Mouse (Mus musculus): ENCODE results near the gene Kremen1. TPM values are rescaled to one million over a fixed set of nuclear protein-coding genes. Genes with fewer than 3 reads are reported as not detected.

The Kremen1 gene
- total and polyA plus RNA-seq, 2 experiments from 2014 or later = 3.6 to 18.5 TPM

DNA sequence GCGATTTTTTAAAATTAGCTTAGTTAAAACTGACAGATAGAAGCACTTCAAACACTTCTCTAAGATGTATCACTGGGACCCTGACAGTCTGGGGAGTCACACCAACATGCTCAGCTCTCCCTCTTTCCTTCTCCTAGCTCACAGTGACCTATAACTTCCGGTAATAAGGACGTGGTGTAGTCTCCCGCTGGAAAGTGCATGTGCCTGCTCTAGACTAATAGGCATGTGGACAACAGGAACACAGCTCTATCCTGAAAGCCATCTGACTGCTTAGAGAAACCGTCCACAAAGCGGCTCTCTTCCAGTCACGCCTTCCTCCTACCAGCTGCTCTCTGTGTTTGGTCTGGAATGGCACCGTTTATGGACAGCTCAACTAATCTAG lies 16.6 kb downstream of the Kremen1 start:
- Histone ChIP-seq H3K27me3 (ENCODE audit: insufficient read depth, low read length) (no peaks in the 10 kb centered on the region), H3K27ac (no peak overlapping the region), H3K36me3 (ENCODE audit: insufficient read depth, low read length) (no peaks in the 10 kb centered on the region), H3K4me3 (ENCODE audit: low read length) (no peak overlapping the region), H3K9me3 (ENCODE audit: low read length) (no peaks in the 10 kb centered on the region), H3K9ac (replicated peaks; ENCODE audit: low read length) (no peak overlapping the region), H3K4me2 (ENCODE audit: low read depth, low read length) (no peak overlapping the region; the same call in 1 of the 2 replicates), H3K4me1 (ENCODE audit: insufficient read depth, low read length) (peaks cover 7% of the 10 kb centered on the region; the same call in 1 of the 2 replicates)
- TF ChIP-seq CTCF (IDR thresholded peaks at IDR 0.05; ENCODE audit: low read depth) = no peak
- peak; percentile 32; the same call in 1 of the 2 replicates for ATAC-seq
- WGBS = 48% methylated on average over 8 of the region's 8 CpGs
- DNase-seq (ENCODE audit: low spot score) = no peak

DNA sequence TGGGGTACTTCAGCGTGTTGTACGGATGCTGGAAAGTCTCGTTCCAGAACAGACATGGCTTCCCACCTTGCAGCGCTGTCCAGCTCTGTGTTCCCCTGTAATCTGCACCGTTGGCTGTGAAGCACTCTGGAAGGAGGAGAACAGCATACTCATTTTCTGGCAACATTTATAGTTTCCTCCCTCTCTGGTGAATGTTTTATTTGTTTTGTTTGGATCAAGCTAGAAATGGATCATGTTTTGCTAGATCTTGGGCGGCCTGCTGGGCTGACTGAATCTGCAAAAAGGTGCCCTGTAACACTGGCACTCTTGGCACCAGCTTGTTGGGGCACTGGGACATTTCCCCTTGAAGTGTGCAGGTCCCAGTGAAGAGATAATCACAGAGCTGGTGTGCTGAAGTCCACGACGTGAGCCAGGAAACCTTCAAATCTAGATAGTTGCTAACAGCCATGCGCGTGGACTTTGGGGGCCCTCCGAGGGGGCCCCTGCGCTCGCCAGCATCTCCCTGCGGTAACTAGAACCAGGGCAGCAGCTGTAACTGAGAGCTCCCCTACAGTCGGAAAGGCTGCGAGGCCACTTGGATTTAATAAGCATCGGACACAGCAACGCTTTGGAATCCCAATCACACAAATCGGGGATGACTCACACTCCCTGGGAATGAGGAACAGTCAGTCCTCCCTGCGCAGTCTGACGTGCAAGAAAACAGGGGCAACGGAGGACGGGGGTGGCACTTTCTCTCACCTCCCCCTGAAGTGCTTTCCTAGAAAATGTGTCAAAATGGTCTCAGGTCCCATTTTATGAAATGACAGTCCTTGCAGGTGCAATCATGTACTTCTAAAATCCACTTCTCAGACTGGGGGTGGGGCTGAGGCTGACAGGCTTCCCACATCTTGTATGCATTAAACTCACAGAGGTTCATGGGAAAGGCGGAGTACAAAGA lies 17.3 kb downstream of the Kremen1 start:
- Histone ChIP-seq H3K4me3 (ENCODE audit: low read length) (no peak overlapping the region), H3K27me3 (ENCODE audit: insufficient read depth, low read length) (no peaks in the 10 kb centered on the region), H3K4me1 (ENCODE audit: insufficient read depth, low read length) (peaks cover 11% of the 10 kb centered on the region; the same call in 1 of the 2 replicates), H3K4me2 (ENCODE audit: low read depth, low read length) (peak overlapping the region; percentile 21; the same call in 1 of the 2 replicates), H3K27ac (peak overlapping the region; percentile 27; the same call in 1 of the 2 replicates), H3K9ac (replicated peaks; ENCODE audit: low read length) (no peak overlapping the region), H3K36me3 (ENCODE audit: insufficient read depth, low read length) (no peaks in the 10 kb centered on the region), H3K9me3 (ENCODE audit: low read length) (no peaks in the 10 kb centered on the region)
- ATAC-seq (peak; percentile 68), DNase-seq (ENCODE audit: low spot score) (peak; percentile 29)
- 54% methylated on average over 24 of the region's 24 CpGs for WGBS
- TF ChIP-seq CTCF (IDR thresholded peaks at IDR 0.05; ENCODE audit: low read depth) = no peak

DNA sequence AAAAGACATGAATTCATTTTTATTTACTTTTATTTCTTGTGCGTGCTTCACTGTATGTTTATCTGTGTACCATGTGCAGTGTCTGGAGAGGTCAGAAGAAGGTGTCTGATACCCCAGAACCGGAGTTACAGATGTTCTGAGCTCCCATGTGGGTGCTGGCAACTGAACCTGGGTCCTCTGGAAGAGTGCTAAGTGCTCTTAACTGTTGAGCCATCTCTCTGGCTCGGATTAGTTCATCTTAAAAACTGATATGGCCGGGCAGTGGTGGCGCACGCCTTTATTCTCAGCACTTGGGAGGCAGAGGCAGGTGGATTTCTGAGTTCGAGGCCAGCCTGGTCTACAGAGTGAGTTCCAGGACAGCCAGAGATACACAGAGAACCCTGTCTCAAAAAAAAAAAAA lies 18.1 kb downstream of the Kremen1 start:
- ATAC-seq = no peak
- Histone ChIP-seq H3K9ac (replicated peaks; ENCODE audit: low read length) (no peak overlapping the region), H3K9me3 (ENCODE audit: low read length) (no peaks in the 10 kb centered on the region), H3K27ac (no peak overlapping the region), H3K4me1 (ENCODE audit: insufficient read depth, low read length) (peaks cover 11% of the 10 kb centered on the region; the same call in 1 of the 2 replicates), H3K4me3 (ENCODE audit: low read length) (no peak overlapping the region), H3K36me3 (ENCODE audit: insufficient read depth, low read length) (no peaks in the 10 kb centered on the region), H3K4me2 (ENCODE audit: low read depth, low read length) (no peak overlapping the region), H3K27me3 (ENCODE audit: insufficient read depth, low read length) (no peaks in the 10 kb centered on the region)
- DNase-seq (ENCODE audit: low spot score) = no peak
- WGBS = 94% methylated on average over 7 of the region's 7 CpGs
- TF ChIP-seq CTCF (IDR thresholded peaks at IDR 0.05; ENCODE audit: low read depth) = no peak

DNA sequence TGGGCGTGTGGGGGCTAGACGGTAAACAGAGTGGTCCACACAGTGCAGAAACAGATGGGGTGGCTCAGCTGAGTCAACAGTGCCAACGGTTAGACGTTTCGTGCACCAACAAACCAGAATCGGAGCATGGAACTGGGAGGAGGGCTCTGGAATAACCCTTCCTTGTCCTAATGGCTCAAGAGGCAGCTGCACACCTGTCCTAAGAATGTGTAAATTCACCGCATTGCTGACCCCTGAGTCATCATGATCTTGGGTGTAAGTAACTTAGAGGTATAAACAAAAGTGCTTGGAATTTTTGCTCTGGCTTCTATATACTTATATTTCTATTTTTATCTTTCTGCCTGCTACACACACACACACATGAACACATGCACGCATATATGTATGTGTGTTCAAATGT lies 19.2 kb downstream of the Kremen1 start:
- H3K9me3 ChIP-seq (ENCODE audit: low read length) = no peaks in the 10 kb centered on the region
- no peak overlapping the region for H3K4me2 ChIP-seq (ENCODE audit: low read depth, low read length)
- no peak for TF ChIP-seq CTCF (IDR thresholded peaks at IDR 0.05; ENCODE audit: low read depth)
- no peaks in the 10 kb centered on the region for H3K36me3 ChIP-seq (ENCODE audit: insufficient read depth, low read length)
- no peak overlapping the region for H3K27ac ChIP-seq
- peaks cover 11% of the 10 kb centered on the region; the same call in 1 of the 2 replicates for H3K4me1 ChIP-seq (ENCODE audit: insufficient read depth, low read length)
- DNase-seq (ENCODE audit: low spot score) = no peak
- no peak overlapping the region for H3K4me3 ChIP-seq (ENCODE audit: low read length)
- no peaks in the 10 kb centered on the region for H3K27me3 ChIP-seq (ENCODE audit: insufficient read depth, low read length)
- 84% methylated on average over 8 of the region's 8 CpGs for WGBS
- no peak overlapping the region for H3K9ac ChIP-seq (replicated peaks; ENCODE audit: low read length)
- no peak for ATAC-seq

DNA sequence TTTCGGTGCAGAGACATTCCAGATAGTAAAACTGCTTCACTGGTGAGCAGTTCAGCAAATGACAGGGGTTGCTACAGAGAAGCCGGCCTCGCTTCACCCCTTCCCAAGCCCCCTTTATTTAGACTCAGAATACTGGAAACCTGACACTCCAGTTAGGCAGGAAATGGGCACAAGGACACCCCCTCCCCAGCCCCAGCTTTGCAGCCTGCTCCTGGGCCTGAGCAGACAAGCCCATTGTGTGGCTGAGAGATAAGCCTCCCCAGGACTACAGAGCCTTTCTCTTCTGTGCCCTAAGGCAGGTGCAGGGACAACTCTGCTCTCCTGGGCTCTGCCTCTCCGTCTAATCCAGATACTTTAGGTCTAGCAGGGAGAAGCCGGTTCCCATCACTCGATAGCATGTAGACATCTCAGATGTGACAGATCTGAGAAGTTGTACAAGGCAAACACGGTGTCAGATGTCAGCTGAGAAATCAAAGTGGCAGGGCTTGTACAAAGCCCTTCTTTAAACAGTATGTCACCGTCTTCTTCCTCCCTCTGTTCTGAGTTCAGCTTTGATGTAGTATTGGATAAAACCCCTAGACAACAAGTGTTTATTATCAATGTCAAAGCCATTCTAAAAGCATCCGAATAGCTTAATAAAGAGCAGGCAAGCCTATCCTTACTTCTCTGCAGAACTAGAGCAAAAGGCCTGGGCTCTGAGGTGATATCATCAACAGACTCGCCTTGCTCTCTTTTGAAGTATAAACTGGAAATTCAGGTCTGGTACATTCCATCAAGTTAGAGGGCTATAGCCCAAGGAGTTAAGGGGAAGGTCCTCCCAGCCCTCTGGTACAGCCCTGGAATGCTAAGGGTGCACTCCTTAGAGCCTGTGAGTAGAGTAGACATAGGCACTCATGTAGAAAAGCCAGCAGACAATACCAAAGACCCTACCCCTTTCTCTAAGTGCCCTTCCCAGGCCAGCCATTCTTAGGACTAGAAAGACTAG lies 21.4 kb downstream of the Kremen1 start:
- no peak overlapping the region; the same call in 1 of the 2 replicates for H3K9ac ChIP-seq (replicated peaks; ENCODE audit: low read length)
- H3K27me3 ChIP-seq (ENCODE audit: insufficient read depth, low read length) = no peaks in the 10 kb centered on the region
- WGBS = 23% methylated on average over 10 of the region's 10 CpGs
- DNase-seq (ENCODE audit: low spot score) = no peak
- TF ChIP-seq CTCF (IDR thresholded peaks at IDR 0.05; ENCODE audit: low read depth) = no peak
- H3K9me3 ChIP-seq (ENCODE audit: low read length) = no peaks in the 10 kb centered on the region
- no peak overlapping the region for H3K4me2 ChIP-seq (ENCODE audit: low read depth, low read length)
- H3K27ac ChIP-seq = peak overlapping the region; percentile 41; the same call in 1 of the 2 replicates
- no peak for ATAC-seq
- peaks cover 11% of the 10 kb centered on the region; the same call in 1 of the 2 replicates for H3K4me1 ChIP-seq (ENCODE audit: insufficient read depth, low read length)
- no peak overlapping the region for H3K4me3 ChIP-seq (ENCODE audit: low read length)
- H3K36me3 ChIP-seq (ENCODE audit: insufficient read depth, low read length) = no peaks in the 10 kb centered on the region

DNA sequence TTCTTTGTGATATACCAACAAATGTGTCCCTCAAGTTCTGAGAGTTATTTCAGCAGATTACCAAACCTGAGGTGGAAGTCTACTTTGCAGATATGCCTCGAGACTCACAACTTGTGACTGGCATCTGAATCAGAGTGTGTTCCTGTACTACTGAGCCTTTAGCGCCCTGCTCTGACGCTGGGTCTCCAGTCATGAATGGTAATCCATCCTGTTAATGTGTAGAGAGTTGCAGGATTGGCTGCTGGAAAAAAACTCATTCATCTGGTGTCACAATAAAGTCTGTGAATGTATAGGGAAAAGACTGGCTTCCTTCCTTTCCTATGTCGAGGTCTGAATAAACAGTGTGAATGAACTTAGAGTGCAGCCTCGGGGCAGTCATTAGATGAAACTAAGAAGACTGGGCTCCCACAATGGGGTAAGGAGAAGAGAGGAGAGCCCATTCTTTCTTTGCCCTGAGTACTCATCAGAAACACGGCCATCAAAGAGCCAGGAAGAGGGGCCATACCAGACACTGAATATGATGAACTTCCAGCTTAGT lies 41.4 kb downstream of the Kremen1 start:
- no peak for TF ChIP-seq CTCF (IDR thresholded peaks at IDR 0.05; ENCODE audit: low read depth)
- H3K27ac ChIP-seq = no peak overlapping the region

More for the DNA sequence above, 41.4 kb downstream of the Kremen1 start:
- H3K9me3 ChIP-seq (ENCODE audit: low read length) = no peaks in the 10 kb centered on the region
- H3K4me1 ChIP-seq (ENCODE audit: insufficient read depth, low read length) = no peaks in the 10 kb centered on the region
- no peak for DNase-seq (ENCODE audit: low spot score)
- H3K9ac ChIP-seq (replicated peaks; ENCODE audit: low read length) = no peak overlapping the region
- no peak for ATAC-seq
- no peaks in the 10 kb centered on the region for H3K36me3 ChIP-seq (ENCODE audit: insufficient read depth, low read length)
- no peak overlapping the region for H3K4me2 ChIP-seq (ENCODE audit: low read depth, low read length)
- 47% methylated on average over 6 of the region's 6 CpGs for WGBS
- no peaks in the 10 kb centered on the region for H3K27me3 ChIP-seq (ENCODE audit: insufficient read depth, low read length)
- H3K4me3 ChIP-seq (ENCODE audit: low read length) = no peak overlapping the region

All from hindbrain, postnatal 0 days (tissue).